Comparison of ENCODE assay signal across 20 mouse cellular contexts in the genomic region with DNA sequence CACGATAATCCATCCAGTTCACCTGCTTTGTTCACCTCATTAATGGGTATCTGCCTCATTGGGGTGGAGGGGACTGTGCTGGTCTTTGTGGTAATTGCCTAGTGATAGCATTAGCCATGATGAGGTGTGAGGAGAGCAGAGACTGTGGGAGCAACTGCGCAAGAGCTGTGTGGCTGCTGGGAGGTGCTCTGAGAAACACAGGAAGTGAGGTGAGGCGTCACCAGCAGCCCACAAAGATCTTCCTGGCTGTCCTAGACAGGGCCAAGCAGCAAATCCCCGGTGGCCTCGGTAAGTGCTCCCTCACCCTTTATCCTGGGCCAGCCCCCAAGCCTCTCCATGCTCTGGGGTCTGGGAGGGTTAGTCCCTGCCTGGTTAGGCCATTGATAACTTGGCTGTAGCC. TPM values are rescaled to one million over a fixed set of nuclear protein-coding genes. Genes with fewer than 3 reads are reported as not detected.
DNase-seq lines count a peak whose midpoint lies in the region; ATAC-seq and TF ChIP-seq lines count a peak whose summit lies in the region.
"Had no signal": no experiment of that assay in that cellular context is flagged by ENCODE, and none has a peak within 500 bp of the region (broad histone marks: within the 10 kb centered on the region; RNA-seq: fewer than 3 reads in every experiment).

No protein-coding gene starts in this region.

- TF ChIP-seq EP300 in CH12.LX (IDR thresholded peaks at IDR 0.05; ENCODE audit: low read length): no peak

- H3K9me3 ChIP-seq in CH12.LX (replicated peaks; ENCODE audit: low read length): no peaks in the 10 kb centered on the region
- H3K9me3 ChIP-seq in kidney, embryonic 16.5 days (ENCODE audit: low read length): no peaks in the 10 kb centered on the region
- H3K9me3 ChIP-seq: forebrain, embryonic 12.5 days; heart, embryonic 15.5 days; lung, embryonic 15.5 days; midbrain, embryonic 13.5 days; neural tube, embryonic 15.5 days had no signal

- H3K79me2 ChIP-seq in CH12.LX (replicated peaks; ENCODE audit: control insufficient read depth, extremely low read depth, insufficient read depth, poor library complexity, severe bottlenecking): peaks cover 8% of the 10 kb centered on the region; the same call in 1 of the 2 replicates

- 0 out of 2 replicates have a peak, but pooled peaks have one; percentile 29 for ATAC-seq in monocyte, adult 5-6 weeks (replicated peaks; ENCODE audit: insufficient number of reproducible peaks, low FRiP score, low TSS enrichment, poor library complexity, severe bottlenecking)
- no peak for ATAC-seq in kidney, embryonic 16.5 days (ENCODE audit: low FRiP score, low TSS enrichment)
- ATAC-seq: hindbrain, postnatal 0 days; midbrain, embryonic 13.5 days had no signal

- peak overlapping the region; percentile 59 for H3K27ac ChIP-seq in CH12.LX (ENCODE audit: insufficient read depth, low read depth)
- H3K27ac ChIP-seq in kidney, embryonic 16.5 days (ENCODE audit: low read length): no peak overlapping the region
- H3K27ac ChIP-seq: forebrain, embryonic 12.5 days; heart, embryonic 15.5 days; hindbrain, postnatal 0 days; liver, embryonic 14.5 days; lung, embryonic 15.5 days; macrophage; midbrain, embryonic 13.5 days; neural tube, embryonic 15.5 days had no signal

- no peaks in the 10 kb centered on the region for H3K27me3 ChIP-seq in CH12.LX (replicated peaks)
- no peaks in the 10 kb centered on the region for H3K27me3 ChIP-seq in kidney, embryonic 16.5 days (ENCODE audit: insufficient read depth, low read length)
- H3K27me3 ChIP-seq: forebrain, embryonic 12.5 days; heart, embryonic 15.5 days; lung, embryonic 15.5 days; midbrain, embryonic 13.5 days; neural tube, embryonic 15.5 days had no signal

- H3K36me3 ChIP-seq in CH12.LX (replicated peaks in 1 of 2; ENCODE audit: control insufficient read depth in 1 of 2, insufficient read depth in 1 of 2, low read length in 1 of 2): peaks cover 56 to 91% of the 10 kb centered on the region in 2 experiments
- H3K36me3 ChIP-seq in kidney, embryonic 16.5 days (ENCODE audit: insufficient read depth, low read length): peaks cover 49% of the 10 kb centered on the region

- dilution Hi-C loops in CH12.LX (cut with MboI; ENCODE audit: extremely low pct_ligation_motif_present, extremely low pct_unique_long_range_greater_than_20kb, low sequenced_read_pairs): no loop called here

- TF ChIP-seq POLR2A in CH12.LX (IDR thresholded peaks at IDR 0.05; ENCODE audit: low read depth, low read length): peak; percentile 33; the same call in 1 of the 2 replicates

- no peak for TF ChIP-seq RAD21 in CH12.LX (IDR thresholded peaks at IDR 0.05; ENCODE audit: low read depth, low read length)

- H3K9ac ChIP-seq in CH12.LX (ENCODE audit: insufficient read depth, low read depth): peak overlapping the region; percentile 70
- H3K9ac ChIP-seq in kidney, embryonic 16.5 days (replicated peaks; ENCODE audit: low read length): no peak overlapping the region
- H3K9ac ChIP-seq: forebrain, embryonic 12.5 days; heart, embryonic 15.5 days; liver, embryonic 14.5 days; lung, embryonic 15.5 days; midbrain, embryonic 13.5 days; neural tube, embryonic 15.5 days had no signal

- DNase-seq in CD4-positive, CD25-positive, alpha-beta regulatory T cell, adult 2 months (ENCODE audit: low read depth, low spot score): peak; percentile 85
- DNase-seq in CH12.LX (ENCODE audit: extremely low read depth): peak; percentile 61
- peak; percentile 23 for DNase-seq in thymus, postnatal 0 days (ENCODE audit: low spot score)
- DNase-seq in frontal cortex, postnatal 10 days (ENCODE audit: low spot score in 2 of 2): no peak
- DNase-seq in frontal cortex, adult 2 months (ENCODE audit: extremely low spot score in 1 of 2, low spot score in 1 of 2): no peak
- DNase-seq: cerebellum, adult 9-11 months; gastrocnemius, postnatal 14 days; kidney, adult 18-20 months; kidney, postnatal 25 days; right cerebral cortex, postnatal 14 days had no signal

- 82% methylated on average over 5 of the region's 5 CpGs for WGBS in kidney, embryonic 16.5 days

- H3K4me1 ChIP-seq in CH12.LX (ENCODE audit: control insufficient read depth in 1 of 2, insufficient read depth in 2 of 2): peaks cover 19 to 44% of the 10 kb centered on the region in 2 experiments
- no peaks in the 10 kb centered on the region for H3K4me1 ChIP-seq in kidney, embryonic 16.5 days (ENCODE audit: insufficient read depth, low read length)
- H3K4me1 ChIP-seq: forebrain, embryonic 12.5 days; midbrain, embryonic 13.5 days had no signal

- no peak for TF ChIP-seq CTCF in CH12.LX (conservative IDR thresholded peaks at IDR 0.05 in 1 of 2, IDR thresholded peaks at IDR 0.05 in 1 of 2; ENCODE audit: low read depth in 2 of 2, low read length in 2 of 2)

- peak overlapping the region; percentile 62 for H3K4me2 ChIP-seq in CH12.LX (ENCODE audit: insufficient read depth, low read depth, poor library complexity, severe bottlenecking)
- H3K4me2 ChIP-seq in kidney, embryonic 16.5 days (replicated peaks; ENCODE audit: low read depth, low read length): no peak overlapping the region
- H3K4me2 ChIP-seq: forebrain, embryonic 12.5 days; heart, embryonic 15.5 days; lung, embryonic 15.5 days; midbrain, embryonic 13.5 days; neural tube, embryonic 15.5 days had no signal

- H3K4me3 ChIP-seq in CH12.LX (replicated peaks in 1 of 3; ENCODE audit: low read depth in 2 of 3, low read length in 2 of 3, poor library complexity in 1 of 3): peak overlapping the region; percentile 55 to 63 (median 62)
- H3K4me3 ChIP-seq in kidney, embryonic 16.5 days (ENCODE audit: low read length): no peak overlapping the region
- H3K4me3 ChIP-seq: forebrain, embryonic 12.5 days; heart, embryonic 15.5 days; lung, embryonic 15.5 days; midbrain, embryonic 13.5 days; neural tube, embryonic 15.5 days had no signal

- in situ Hi-C loops in CH12.LX (cut with MboI; ENCODE audit: low pct_ligation_motif_present, low pct_unique_long_range_greater_than_20kb, low sequenced_read_pairs): no loop called here

TF ChIP-seq in CH12.LX, 34 proteins besides CTCF, POLR2A, EP300 and RAD21:
- TF ChIP-seq RCOR1 (conservative IDR thresholded peaks at IDR 0.05; ENCODE audit: low read depth, low read length) (no peak), ELF1 (IDR thresholded peaks at IDR 0.05; ENCODE audit: low read depth, low read length) (peak; percentile 74), NELFE (IDR thresholded peaks at IDR 0.05; ENCODE audit: low read depth, low read length) (peak; percentile 27; the same call in 1 of the 2 replicates), USF2 (conservative IDR thresholded peaks at IDR 0.05; ENCODE audit: low read depth, low read length) (no peak), NRF1 (IDR thresholded peaks at IDR 0.05; ENCODE audit: low read depth, low read length) (peak; percentile 73)

RNA-seq across cellular contexts. Expression of gene Lime1, which starts 1.2 kb away (rescaled TPM):
- 59.7 and 61.8 TPM in 2 replicates for total RNA-seq in CH12.LX (2012; rRNA removed)
- 61.5 and 67.0 TPM in 2 replicates for total RNA-seq in CH12.LX (2014; rRNA removed)
- 70.7 and 73.9 TPM in 2 replicates for polyA plus RNA-seq in CH12.LX (2012; ENCODE audit: insufficient read length, low read depth)
- total RNA-seq in monocyte, adult 5-6 weeks (2017): 55.7 to 137 TPM (median 104 TPM) in 3 replicates
- polyA plus RNA-seq in thymus, postnatal 0 days (2015; fragmentation: Nextera tagmentation; extraction: Ambion mirVana): 35.7 and 40.7 TPM in 2 replicates
- polyA plus RNA-seq in kidney, embryonic 16.5 days (2015; fragmentation: Nextera tagmentation; extraction: Ambion mirVana): 28.3 and 32.6 TPM in 2 replicates
- polyA plus RNA-seq in frontal cortex, adult 2 months (2012; rRNA removed): 71.8 and 72.7 TPM in 2 replicates

RNA-seq across cellular contexts. Expression of gene Arfrp1, which starts 15.9 kb away (rescaled TPM):
- total RNA-seq in CH12.LX (2012; rRNA removed) (29.2 and 35.5 TPM in 2 replicates), CH12.LX (2014; rRNA removed) (45.3 and 46.0 TPM in 2 replicates)
- polyA plus RNA-seq in CH12.LX (2012; ENCODE audit: insufficient read length, low read depth): 55.6 and 72.7 TPM in 2 replicates
- 51.2 to 71.0 TPM (median 67.9 TPM) in 3 replicates for total RNA-seq in monocyte, adult 5-6 weeks (2017)
- polyA plus RNA-seq in thymus, postnatal 0 days (2015; fragmentation: Nextera tagmentation; extraction: Ambion mirVana): 55.8 and 68.0 TPM in 2 replicates
- polyA plus RNA-seq in kidney, embryonic 16.5 days (2015; fragmentation: Nextera tagmentation; extraction: Ambion mirVana): 72.5 and 73.5 TPM in 2 replicates
- 75.8 and 76.8 TPM in 2 replicates for polyA plus RNA-seq in frontal cortex, adult 2 months (2012; rRNA removed)

RNA-seq across cellular contexts. Expression of gene Zgpat, which starts 16.4 kb away (rescaled TPM):
- total RNA-seq in CH12.LX (2012; rRNA removed) (23.9 and 29.8 TPM in 2 replicates), CH12.LX (2014; rRNA removed) (18.4 and 19.3 TPM in 2 replicates)
- polyA plus RNA-seq in CH12.LX (2012; ENCODE audit: insufficient read length, low read depth): 20.9 and 21.1 TPM in 2 replicates
- total RNA-seq in monocyte, adult 5-6 weeks (2017): 65.6 to 98.9 TPM (median 66.9 TPM) in 3 replicates
- 36.4 and 37.6 TPM in 2 replicates for polyA plus RNA-seq in thymus, postnatal 0 days (2015; fragmentation: Nextera tagmentation; extraction: Ambion mirVana)
- polyA plus RNA-seq in kidney, embryonic 16.5 days (2015; fragmentation: Nextera tagmentation; extraction: Ambion mirVana): 48.8 and 50.5 TPM in 2 replicates
- polyA plus RNA-seq in frontal cortex, adult 2 months (2012; rRNA removed): 87.9 and 93.7 TPM in 2 replicates

Comparison
In these comparisons a context has a peak if more than half of its experiments do, and no peak if none do; other contexts are left out.
1. DNase-seq: peak in CD4-positive, CD25-positive, alpha-beta regulatory T cell, adult 2 months (single experiment), CH12.LX (single experiment) and thymus, postnatal 0 days (single experiment); none in frontal cortex, postnatal 10 days (0 of 2) and frontal cortex, adult 2 months (0 of 2).